In the genomic region with DNA sequence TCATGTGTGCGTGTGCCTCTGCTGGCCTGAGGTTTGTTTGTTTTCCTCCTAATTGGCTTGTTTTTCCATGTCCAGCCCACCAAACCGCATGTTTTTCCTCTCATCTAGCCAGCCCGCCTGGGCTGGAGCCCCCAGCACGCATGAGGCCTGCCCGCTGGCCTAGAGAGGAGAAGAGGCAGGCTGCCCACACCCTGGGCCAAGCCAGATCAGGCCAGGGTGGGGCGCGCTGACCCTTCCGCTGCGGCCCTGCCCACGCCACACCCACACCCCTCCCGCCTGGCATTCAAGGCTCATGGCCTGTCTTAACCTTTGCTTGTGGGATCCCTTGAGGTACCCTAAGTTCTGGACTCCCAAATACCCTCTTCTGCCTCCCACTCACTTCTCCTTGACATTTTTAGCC, we compare ENCODE assay signal across 25 mouse cellular contexts. TPM values are rescaled to one million over a fixed set of nuclear protein-coding genes. Genes with fewer than 3 reads are reported as not detected.
DNase-seq lines count a peak whose midpoint lies in the region; ATAC-seq and TF ChIP-seq lines count a peak whose summit lies in the region.
"Had no signal": no experiment of that assay in that cellular context is flagged by ENCODE, and none has a peak within 500 bp of the region (broad histone marks: within the 10 kb centered on the region; RNA-seq: fewer than 3 reads in every experiment).

No protein-coding gene starts in this region.

- no peak for ATAC-seq in forebrain, embryonic 11.5 days (replicated peaks; ENCODE audit: low FRiP score)
- ATAC-seq in kidney, embryonic 14.5 days (ENCODE audit: low FRiP score, low TSS enrichment): no peak
- ATAC-seq in lung, postnatal 0 days: no peak
- ATAC-seq: CD4-positive, CD25-positive, alpha-beta regulatory T cell, adult 4 months; forebrain, postnatal 0 days; intestine, postnatal 0 days; midbrain, embryonic 16.5 days; Patski had no signal

- no peak for TF ChIP-seq CTCF in lung, postnatal 0 days (IDR thresholded peaks at IDR 0.05)

- 84% methylated on average over 11 of the region's 11 CpGs for WGBS in forebrain, embryonic 10.5 days
- 84% methylated on average over 11 of the region's 11 CpGs for WGBS in forebrain, embryonic 11.5 days
- 51% methylated on average over 11 of the region's 11 CpGs for WGBS in kidney, embryonic 14.5 days
- WGBS in limb, embryonic 10.5 days: 86% methylated on average over 11 of the region's 11 CpGs
- WGBS in lung, postnatal 0 days: 85% methylated on average over 9 of the region's 11 CpGs

- H3K27ac ChIP-seq in forebrain, embryonic 10.5 days: peak overlapping the region; percentile 58; the same call in 1 of the 2 replicates
- H3K27ac ChIP-seq in forebrain, embryonic 11.5 days (ENCODE audit: low read depth, low read length): no peak overlapping the region
- peak overlapping the region; percentile 71; the same call in 1 of the 2 replicates for H3K27ac ChIP-seq in kidney, embryonic 14.5 days (ENCODE audit: low read depth, low read length)
- 0 out of 2 replicates have a peak overlapping the region, but pooled peaks have one; percentile 19 for H3K27ac ChIP-seq in limb, embryonic 10.5 days
- no peak overlapping the region for H3K27ac ChIP-seq in lung, postnatal 0 days (ENCODE audit: low read length)
- H3K27ac ChIP-seq: embryonic facial prominence, embryonic 15.5 days; heart, adult 2 months; heart, embryonic 13.5 days; hindbrain, embryonic 15.5 days; liver, embryonic 13.5 days; neural tube, embryonic 13.5 days had no signal

- peaks cover 97% of the 10 kb centered on the region for H3K36me3 ChIP-seq in forebrain, embryonic 10.5 days (replicated peaks)
- peaks cover 3% of the 10 kb centered on the region; the same call in 1 of the 2 replicates for H3K36me3 ChIP-seq in forebrain, embryonic 11.5 days (ENCODE audit: control insufficient read depth, insufficient read depth, low read length)
- peaks cover 19% of the 10 kb centered on the region; the same call in 1 of the 2 replicates for H3K36me3 ChIP-seq in kidney, embryonic 14.5 days (ENCODE audit: control insufficient read depth, insufficient read depth, low read length)
- peaks cover 18% of the 10 kb centered on the region for H3K36me3 ChIP-seq in limb, embryonic 10.5 days
- no peaks in the 10 kb centered on the region for H3K36me3 ChIP-seq in lung, postnatal 0 days (ENCODE audit: insufficient read depth, low read length)
- H3K36me3 ChIP-seq: embryonic facial prominence, embryonic 15.5 days; heart, embryonic 13.5 days; hindbrain, embryonic 15.5 days; liver, embryonic 13.5 days had no signal

- H3K27me3 ChIP-seq in forebrain, embryonic 10.5 days (ENCODE audit: poor library complexity, severe bottlenecking): peaks cover 35% of the 10 kb centered on the region
- H3K27me3 ChIP-seq in forebrain, embryonic 11.5 days (ENCODE audit: control insufficient read depth, insufficient read depth, low read length): no peaks in the 10 kb centered on the region
- H3K27me3 ChIP-seq in kidney, embryonic 14.5 days (ENCODE audit: control insufficient read depth, insufficient read depth, low read length): no peaks in the 10 kb centered on the region
- H3K27me3 ChIP-seq in limb, embryonic 10.5 days (ENCODE audit: low read depth, poor library complexity, severe bottlenecking): peaks cover 100% of the 10 kb centered on the region
- no peaks in the 10 kb centered on the region for H3K27me3 ChIP-seq in lung, postnatal 0 days (replicated peaks; ENCODE audit: insufficient read depth, low read length)
- H3K27me3 ChIP-seq: hindbrain, embryonic 15.5 days; neural tube, embryonic 13.5 days; Patski had no signal

- no peak overlapping the region for H3K4me3 ChIP-seq in forebrain, embryonic 10.5 days
- no peak overlapping the region for H3K4me3 ChIP-seq in forebrain, embryonic 11.5 days (ENCODE audit: low read depth, low read length)
- H3K4me3 ChIP-seq in kidney, embryonic 14.5 days (ENCODE audit: low read length): no peak overlapping the region
- H3K4me3 ChIP-seq in limb, embryonic 10.5 days: no peak overlapping the region
- no peak overlapping the region for H3K4me3 ChIP-seq in lung, postnatal 0 days (ENCODE audit: low read depth, low read length)
- H3K4me3 ChIP-seq: embryonic facial prominence, embryonic 15.5 days; heart, adult 2 months; heart, embryonic 13.5 days; hindbrain, embryonic 15.5 days; liver, embryonic 13.5 days; myocyte; neural tube, embryonic 13.5 days had no signal

- H3K4me1 ChIP-seq in forebrain, embryonic 10.5 days: peaks cover 93% of the 10 kb centered on the region
- peaks cover 34% of the 10 kb centered on the region for H3K4me1 ChIP-seq in forebrain, embryonic 11.5 days (replicated peaks; ENCODE audit: control insufficient read depth, insufficient read depth, low read length)
- H3K4me1 ChIP-seq in kidney, embryonic 14.5 days (ENCODE audit: control insufficient read depth, insufficient read depth, low read length): peaks cover 57% of the 10 kb centered on the region
- peaks cover 65% of the 10 kb centered on the region for H3K4me1 ChIP-seq in limb, embryonic 10.5 days
- no peaks in the 10 kb centered on the region; the same call in 1 of the 2 replicates for H3K4me1 ChIP-seq in lung, postnatal 0 days (ENCODE audit: insufficient read depth, low read depth, low read length)

- H3K4me2 ChIP-seq in forebrain, embryonic 11.5 days (ENCODE audit: low read depth, low read length, severe bottlenecking): no peak overlapping the region
- H3K4me2 ChIP-seq in kidney, embryonic 14.5 days (replicated peaks; ENCODE audit: low read depth, low read length): no peak overlapping the region
- H3K4me2 ChIP-seq in lung, postnatal 0 days (replicated peaks; ENCODE audit: low read depth, low read length): no peak overlapping the region
- H3K4me2 ChIP-seq: embryonic facial prominence, embryonic 15.5 days; heart, embryonic 13.5 days; hindbrain, embryonic 15.5 days; liver, embryonic 13.5 days; neural tube, embryonic 13.5 days had no signal

- DNase-seq in forebrain, embryonic 10.5 days (ENCODE audit: extremely low spot score, low spot score): no peak
- DNase-seq in forebrain, embryonic 11.5 days (ENCODE audit: low spot score): no peak
- DNase-seq in kidney, postnatal 14 days: no peak
- peak; percentile 41 for DNase-seq in ovary, adult 18-20 months (ENCODE audit: low spot score)
- DNase-seq in ovary, postnatal 10 days (ENCODE audit: low spot score): no peak
- DNase-seq in limb, embryonic 10.5 days (ENCODE audit: low spot score): no peak
- no peak for DNase-seq in lung, postnatal 0 days (ENCODE audit: low spot score)
- DNase-seq: cerebellum, adult 2 months; forebrain, postnatal 0 days; heart, postnatal 14 days; kidney, postnatal 36 days; liver, embryonic 13.5 days; lung, adult 2 months; spleen, adult 18-20 months had no signal

- H3K9ac ChIP-seq in forebrain, embryonic 11.5 days (ENCODE audit: low read length): no peak overlapping the region
- H3K9ac ChIP-seq in kidney, embryonic 14.5 days (ENCODE audit: low read depth, low read length): no peak overlapping the region
- no peak overlapping the region for H3K9ac ChIP-seq in lung, postnatal 0 days (replicated peaks; ENCODE audit: low read depth)
- H3K9ac ChIP-seq: embryonic facial prominence, embryonic 15.5 days; forebrain, postnatal 0 days; heart, embryonic 13.5 days; hindbrain, embryonic 15.5 days; liver, embryonic 13.5 days; neural tube, embryonic 13.5 days had no signal

- no peak for TF ChIP-seq EP300 in lung, postnatal 0 days (IDR thresholded peaks at IDR 0.05)

- no peaks in the 10 kb centered on the region for H3K9me3 ChIP-seq in forebrain, embryonic 10.5 days
- H3K9me3 ChIP-seq in forebrain, embryonic 11.5 days (ENCODE audit: control insufficient read depth, low read length): no peaks in the 10 kb centered on the region
- H3K9me3 ChIP-seq in kidney, embryonic 14.5 days (ENCODE audit: control insufficient read depth, low read length): no peaks in the 10 kb centered on the region
- no peaks in the 10 kb centered on the region for H3K9me3 ChIP-seq in limb, embryonic 10.5 days (replicated peaks)
- no peaks in the 10 kb centered on the region for H3K9me3 ChIP-seq in lung, postnatal 0 days (ENCODE audit: low read length)
- H3K9me3 ChIP-seq: embryonic facial prominence, embryonic 15.5 days; heart, embryonic 13.5 days; hindbrain, embryonic 15.5 days; liver, embryonic 13.5 days; neural tube, embryonic 13.5 days had no signal

RNA-seq across cellular contexts. Expression of gene Enho, which starts 26.5 kb away (rescaled TPM):
- polyA plus RNA-seq in forebrain, embryonic 10.5 days (2016; fragmentation: Nextera tagmentation; extraction: Ambion mirVana): 19.7 and 21.3 TPM in 2 replicates
- 28.1 and 34.5 TPM in 2 replicates for polyA plus RNA-seq in forebrain, embryonic 11.5 days (2014; fragmentation: Nextera tagmentation; extraction: Ambion mirVana)
- polyA plus RNA-seq in kidney, embryonic 14.5 days (2014; fragmentation: Nextera tagmentation; extraction: Ambion mirVana): 23.2 and 23.5 TPM in 2 replicates
- 21.0 and 24.2 TPM in 2 replicates for polyA plus RNA-seq in limb, embryonic 10.5 days (2016; fragmentation: Nextera tagmentation; extraction: Ambion mirVana)
- 18.9 and 25.0 TPM in 2 replicates for polyA plus RNA-seq in lung, postnatal 0 days (2015; fragmentation: Nextera tagmentation; extraction: Ambion mirVana)
- polyA plus RNA-seq: CD4-positive, CD25-positive, alpha-beta regulatory T cell, adult 4 months had no signal

RNA-seq across cellular contexts. Expression of gene Cntfr, which starts 30.2 kb away (rescaled TPM):
- polyA plus RNA-seq in forebrain, embryonic 10.5 days (2016; fragmentation: Nextera tagmentation; extraction: Ambion mirVana): 19.4 and 21.9 TPM in 2 replicates
- polyA plus RNA-seq in forebrain, embryonic 11.5 days (2014; fragmentation: Nextera tagmentation; extraction: Ambion mirVana): 35.2 and 37.1 TPM in 2 replicates
- polyA plus RNA-seq in kidney, embryonic 14.5 days (2014; fragmentation: Nextera tagmentation; extraction: Ambion mirVana): 16.6 and 31.5 TPM in 2 replicates
- polyA plus RNA-seq in limb, embryonic 10.5 days (2016; fragmentation: Nextera tagmentation; extraction: Ambion mirVana): 6.1 and 7.8 TPM in 2 replicates
- polyA plus RNA-seq in lung, postnatal 0 days (2015; fragmentation: Nextera tagmentation; extraction: Ambion mirVana): 0.77 and 1.1 TPM in 2 replicates
- polyA plus RNA-seq: CD4-positive, CD25-positive, alpha-beta regulatory T cell, adult 4 months had no signal

RNA-seq across cellular contexts. Expression of gene Il11ra1, which starts 33.1 kb away (rescaled TPM):
- polyA plus RNA-seq in forebrain, embryonic 10.5 days (2016; fragmentation: Nextera tagmentation; extraction: Ambion mirVana): 82.0 and 90.0 TPM in 2 replicates
- polyA plus RNA-seq in forebrain, embryonic 11.5 days (2014; fragmentation: Nextera tagmentation; extraction: Ambion mirVana): 65.0 and 66.9 TPM in 2 replicates
- polyA plus RNA-seq in kidney, embryonic 14.5 days (2014; fragmentation: Nextera tagmentation; extraction: Ambion mirVana): 122 and 125 TPM in 2 replicates
- polyA plus RNA-seq in limb, embryonic 10.5 days (2016; fragmentation: Nextera tagmentation; extraction: Ambion mirVana): 202 and 253 TPM in 2 replicates
- polyA plus RNA-seq in lung, postnatal 0 days (2015; fragmentation: Nextera tagmentation; extraction: Ambion mirVana): 62.1 and 72.6 TPM in 2 replicates

RNA-seq across cellular contexts. Expression of gene Rpp25l, which starts 46.7 kb away (rescaled TPM):
- polyA plus RNA-seq in forebrain, embryonic 10.5 days (2016; fragmentation: Nextera tagmentation; extraction: Ambion mirVana): 97.3 and 98.1 TPM in 2 replicates
- polyA plus RNA-seq in forebrain, embryonic 11.5 days (2014; fragmentation: Nextera tagmentation; extraction: Ambion mirVana): 92.0 and 92.5 TPM in 2 replicates
- 86.2 and 91.3 TPM in 2 replicates for polyA plus RNA-seq in kidney, embryonic 14.5 days (2014; fragmentation: Nextera tagmentation; extraction: Ambion mirVana)
- polyA plus RNA-seq in limb, embryonic 10.5 days (2016; fragmentation: Nextera tagmentation; extraction: Ambion mirVana): 93.6 and 101 TPM in 2 replicates
- polyA plus RNA-seq in lung, postnatal 0 days (2015; fragmentation: Nextera tagmentation; extraction: Ambion mirVana): 45.6 and 51.8 TPM in 2 replicates

RNA-seq across cellular contexts. Expression of gene Dctn3, which starts 56.3 kb away (rescaled TPM):
- 141 and 142 TPM in 2 replicates for polyA plus RNA-seq in forebrain, embryonic 10.5 days (2016; fragmentation: Nextera tagmentation; extraction: Ambion mirVana)
- 135 and 142 TPM in 2 replicates for polyA plus RNA-seq in forebrain, embryonic 11.5 days (2014; fragmentation: Nextera tagmentation; extraction: Ambion mirVana)
- 107 and 114 TPM in 2 replicates for polyA plus RNA-seq in kidney, embryonic 14.5 days (2014; fragmentation: Nextera tagmentation; extraction: Ambion mirVana)
- 118 and 123 TPM in 2 replicates for polyA plus RNA-seq in limb, embryonic 10.5 days (2016; fragmentation: Nextera tagmentation; extraction: Ambion mirVana)
- 143 and 151 TPM in 2 replicates for polyA plus RNA-seq in lung, postnatal 0 days (2015; fragmentation: Nextera tagmentation; extraction: Ambion mirVana)

Comparison
In these comparisons a context has a peak if more than half of its experiments do, and no peak if none do; other contexts are left out.
1. H3K27ac ChIP-seq: peak in forebrain, embryonic 10.5 days (single experiment), kidney, embryonic 14.5 days (single experiment) and limb, embryonic 10.5 days (single experiment); none in forebrain, embryonic 11.5 days (single experiment) and lung, postnatal 0 days (single experiment).